Comparison of ENCODE assay signal across 26 mouse cellular contexts in the genomic region with DNA sequence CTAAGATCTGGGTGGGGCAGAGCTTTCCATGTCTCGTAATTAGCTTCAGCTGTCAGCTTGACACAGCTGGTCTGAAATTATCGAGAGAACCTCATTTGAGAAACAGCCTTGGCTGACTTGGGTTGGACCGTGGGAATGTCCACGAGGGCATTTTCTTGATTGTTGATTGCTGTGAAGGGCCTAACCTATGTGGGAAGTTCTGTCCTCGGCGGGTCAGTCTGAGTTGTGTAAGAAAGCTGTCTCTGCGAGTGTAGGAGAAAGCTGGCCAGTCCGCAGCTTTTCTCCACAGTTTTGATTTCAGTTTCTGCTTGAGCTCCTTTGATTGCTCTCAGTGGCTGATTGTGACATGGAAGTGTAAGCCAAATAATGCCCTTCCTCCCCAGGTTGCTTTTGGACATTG. TPM values are rescaled to one million over a fixed set of nuclear protein-coding genes. Genes with fewer than 3 reads are reported as not detected.
DNase-seq lines count a peak whose midpoint lies in the region; ATAC-seq lines count a peak whose summit lies in the region.
"Had no signal": no experiment of that assay in that cellular context is flagged by ENCODE, and none has a peak within 500 bp of the region (broad histone marks: within the 10 kb centered on the region; RNA-seq: fewer than 3 reads in every experiment).

No protein-coding gene starts in this region.

- DNase-seq in heart, postnatal 10 days = peak; percentile 2 to 4
- DNase-seq in heart, adult 8-10 months (ENCODE audit: low spot score) = no peak
- peak; percentile 18 for DNase-seq in embryonic facial prominence, embryonic 11.5 days (ENCODE audit: low spot score)
- DNase-seq in lung, postnatal 14 days = peak; percentile 2
- DNase-seq in midbrain, embryonic 10.5 days (ENCODE audit: low spot score) = no peak
- DNase-seq in frontal cortex, postnatal 25 days (ENCODE audit: low spot score in 2 of 2) = no peak
- DNase-seq: adrenal gland, adult 2 months; cerebellum, adult 11-12 months; cerebellum, postnatal 14 days; gastrocnemius, postnatal 25 days; kidney, adult 18-20 months; kidney, postnatal 4 days; layer of hippocampus, adult 9-11 months; right cerebral cortex, postnatal 14 days; thymus, postnatal 25 days had no signal

- no peaks in the 10 kb centered on the region for H3K4me1 ChIP-seq in embryonic facial prominence, embryonic 11.5 days (ENCODE audit: control insufficient read depth, insufficient read depth, low read length)
- no peaks in the 10 kb centered on the region for H3K4me1 ChIP-seq in midbrain, embryonic 10.5 days
- H3K4me1 ChIP-seq: forebrain, embryonic 10.5 days; heart, embryonic 12.5 days; hindbrain, embryonic 12.5 days; limb, embryonic 13.5 days; liver, embryonic 15.5 days; midbrain, embryonic 13.5 days had no signal

- ATAC-seq in embryonic facial prominence, embryonic 11.5 days (replicated peaks; ENCODE audit: insufficient number of reproducible peaks, low FRiP score, low TSS enrichment, low read depth) = no peak
- peak; percentile 52 for ATAC-seq in monocyte, adult 5-6 weeks (replicated peaks; ENCODE audit: insufficient number of reproducible peaks, low FRiP score, low TSS enrichment, poor library complexity, severe bottlenecking)
- ATAC-seq: forebrain, embryonic 16.5 days; midbrain, embryonic 13.5 days; Patski had no signal

- intact Hi-C loops in heart, postnatal 10 days (cut with DNase I) = no loop called here

- H3K9ac ChIP-seq in embryonic facial prominence, embryonic 11.5 days (replicated peaks; ENCODE audit: low read length) = no peak overlapping the region
- H3K9ac ChIP-seq: heart, embryonic 12.5 days; hindbrain, embryonic 12.5 days; limb, embryonic 13.5 days; liver, embryonic 15.5 days; midbrain, embryonic 13.5 days had no signal

- H3K4me3 ChIP-seq in embryonic facial prominence, embryonic 11.5 days (ENCODE audit: low read depth, low read length) = no peak overlapping the region
- no peak overlapping the region for H3K4me3 ChIP-seq in midbrain, embryonic 10.5 days
- H3K4me3 ChIP-seq: forebrain, embryonic 10.5 days; heart, embryonic 12.5 days; hindbrain, embryonic 12.5 days; limb, embryonic 13.5 days; liver, embryonic 15.5 days; midbrain, embryonic 13.5 days had no signal

- no peaks in the 10 kb centered on the region for H3K27me3 ChIP-seq in embryonic facial prominence, embryonic 11.5 days (ENCODE audit: control insufficient read depth, insufficient read depth, low read length)
- no peaks in the 10 kb centered on the region for H3K27me3 ChIP-seq in midbrain, embryonic 10.5 days (ENCODE audit: low read depth, poor library complexity, severe bottlenecking)
- H3K27me3 ChIP-seq: heart, embryonic 12.5 days; hindbrain, embryonic 12.5 days; limb, embryonic 13.5 days; liver, embryonic 15.5 days; midbrain, embryonic 13.5 days; Patski had no signal

- H3K27ac ChIP-seq in embryonic facial prominence, embryonic 11.5 days (replicated peaks; ENCODE audit: low read depth, low read length) = no peak overlapping the region
- H3K27ac ChIP-seq in midbrain, embryonic 10.5 days (replicated peaks) = no peak overlapping the region
- H3K27ac ChIP-seq: forebrain, embryonic 10.5 days; hindbrain, embryonic 12.5 days; limb, embryonic 13.5 days; liver, embryonic 15.5 days; macrophage; midbrain, embryonic 13.5 days had no signal

- WGBS in embryonic facial prominence, embryonic 11.5 days = 47% methylated on average over 8 of the region's 8 CpGs
- 74% methylated on average over 8 of the region's 8 CpGs for WGBS in midbrain, embryonic 10.5 days

- no peaks in the 10 kb centered on the region for H3K36me3 ChIP-seq in embryonic facial prominence, embryonic 11.5 days (replicated peaks; ENCODE audit: control insufficient read depth, insufficient read depth, low read depth, low read length)
- no peaks in the 10 kb centered on the region for H3K36me3 ChIP-seq in midbrain, embryonic 10.5 days
- H3K36me3 ChIP-seq: forebrain, embryonic 10.5 days; G1E; heart, embryonic 12.5 days; hindbrain, embryonic 12.5 days; limb, embryonic 13.5 days; liver, embryonic 15.5 days; midbrain, embryonic 13.5 days had no signal

- no peak overlapping the region for H3K4me2 ChIP-seq in embryonic facial prominence, embryonic 11.5 days (ENCODE audit: low read depth, low read length)
- H3K4me2 ChIP-seq: heart, embryonic 12.5 days; hindbrain, embryonic 12.5 days; limb, embryonic 13.5 days; liver, embryonic 15.5 days; midbrain, embryonic 13.5 days had no signal

- no peaks in the 10 kb centered on the region for H3K9me3 ChIP-seq in embryonic facial prominence, embryonic 11.5 days (replicated peaks; ENCODE audit: control insufficient read depth, low read length)
- H3K9me3 ChIP-seq in midbrain, embryonic 10.5 days (replicated peaks) = no peaks in the 10 kb centered on the region
- H3K9me3 ChIP-seq: forebrain, embryonic 10.5 days; heart, embryonic 12.5 days; hindbrain, embryonic 12.5 days; limb, embryonic 13.5 days; liver, embryonic 15.5 days; midbrain, embryonic 13.5 days had no signal

RNA-seq across cellular contexts. Expression of gene Serpinb2, which starts 21.6 kb away (rescaled TPM):
- total RNA-seq in heart, postnatal 10 days (2021) = under 1 TPM in 1 of 2 experiments, not detected in 1; 0.57 TPM
- 1 to 10 TPM in 1 of 4 experiments, under 1 TPM in 1, not detected in 2; 0.53 to 6.9 TPM for total RNA-seq in heart, adult 8-10 months (2022)
- 0.18 and 0.47 TPM in 2 replicates for polyA plus RNA-seq in embryonic facial prominence, embryonic 11.5 days (2014; fragmentation: Nextera tagmentation; extraction: Ambion mirVana)
- 0.97 to 14.0 TPM (median 2.9 TPM) in 3 replicates for total RNA-seq in monocyte, adult 5-6 weeks (2017)
- polyA plus RNA-seq in midbrain, embryonic 10.5 days (2016; fragmentation: Nextera tagmentation; extraction: Ambion mirVana) = not detected in 2 replicates
- total RNA-seq: G1E; gastrocnemius, postnatal 25 days had no signal
- polyA plus RNA-seq: adrenal gland, adult 2 months; forebrain, embryonic 10.5 days; hindbrain, embryonic 12.5 days; midbrain, embryonic 13.5 days had no signal

Comparison
In these comparisons a context has a peak if more than half of its experiments do, and no peak if none do; other contexts are left out.
1. DNase-seq: peak in heart, postnatal 10 days (2 of 2), embryonic facial prominence, embryonic 11.5 days (single experiment) and lung, postnatal 14 days (single experiment); none in heart, adult 8-10 months (single experiment), midbrain, embryonic 10.5 days (single experiment) and frontal cortex, postnatal 25 days (0 of 2).